Mouse (Mus musculus): ENCODE results near the gene Trib2.

Gene Trib2

DNA sequence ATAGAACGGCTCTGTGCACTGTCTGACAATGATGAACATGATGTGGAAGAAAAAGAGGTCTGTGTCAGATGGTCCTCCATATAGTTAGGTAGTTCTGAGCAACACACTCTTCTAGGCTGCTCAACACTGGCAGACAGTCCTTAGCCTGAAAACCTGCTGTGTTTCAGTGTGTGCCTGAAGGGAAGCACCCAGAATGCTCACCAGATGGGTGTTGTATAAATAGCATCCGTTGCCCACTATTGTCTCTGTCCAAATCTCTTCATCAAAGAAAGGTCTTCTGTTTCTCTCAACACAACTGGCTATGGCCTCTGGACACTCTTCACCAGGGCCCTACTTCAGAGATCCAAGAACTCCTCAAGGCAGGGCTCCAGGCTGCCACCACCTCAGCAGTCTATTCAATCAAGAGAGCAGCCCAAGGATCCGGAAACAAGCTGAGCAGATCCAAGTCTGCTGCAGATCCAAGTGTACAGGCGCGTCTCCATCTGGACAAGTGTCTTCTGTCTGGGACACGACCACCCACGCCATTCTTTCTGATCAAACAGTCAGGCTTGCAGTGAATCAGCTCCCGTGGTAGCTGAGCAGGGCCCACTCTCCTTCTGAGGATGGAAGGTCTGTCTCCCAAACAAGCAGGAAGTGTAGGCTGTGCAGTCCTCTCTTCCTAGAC lies 55.1 kb downstream of the Trib2 start:
- peak; percentile 6 to 17 for DNase-seq

DNA sequence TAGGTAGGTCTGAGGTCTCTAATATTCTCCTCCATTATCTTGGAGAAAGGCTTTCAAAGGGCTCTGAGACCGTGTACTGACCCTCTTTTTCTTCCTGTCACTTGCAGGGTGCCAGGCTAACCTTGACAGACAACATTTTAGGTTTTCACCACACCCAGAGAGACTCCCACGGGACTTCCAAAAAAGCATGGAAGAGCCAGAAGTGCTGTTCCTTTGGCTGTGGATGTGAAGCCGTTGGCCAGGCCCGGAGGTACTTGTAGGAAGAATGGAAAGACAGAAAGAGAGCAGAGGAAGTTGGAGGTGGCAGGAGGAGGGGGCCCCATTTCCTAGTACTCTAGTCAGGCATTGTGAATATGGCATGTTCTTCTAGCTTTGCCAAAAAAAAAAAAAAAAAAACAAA lies 56.0 kb downstream of the Trib2 start:
- no peak for DNase-seq

- DNase-seq = peak; percentile 35 to 41
Observed at GRCm38 (mm10) chr12:15758866-15759265, 57.9 kb downstream of the Trib2 start.

- no peak for DNase-seq
Observed at GRCm38 (mm10) chr12:15757351-15757750, 59.4 kb downstream of the Trib2 start.

GRCm38 (mm10) chr12:15755030-15755690 lies 61.6 kb downstream of the Trib2 start:
- DNase-seq = no peak

DNA sequence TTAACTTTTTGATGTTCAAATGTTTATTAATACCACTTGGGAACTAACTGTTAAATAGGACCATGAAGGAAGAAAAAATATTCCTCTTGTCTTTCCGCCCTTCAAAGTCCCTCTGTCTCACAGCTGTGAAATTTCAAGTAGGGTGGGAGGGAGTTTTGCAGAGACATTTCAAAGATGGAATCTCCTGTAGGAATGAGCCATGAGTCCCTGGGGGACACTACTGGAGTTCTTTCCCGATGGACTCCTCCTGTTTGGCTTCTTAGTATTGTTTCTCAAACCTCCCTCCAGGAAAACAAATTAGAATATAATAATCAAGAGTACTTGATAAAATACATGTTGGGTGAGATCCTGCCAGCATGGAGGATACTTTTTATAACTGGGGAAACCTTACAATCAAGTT lies 62.1 kb downstream of the Trib2 start:
- no peak for DNase-seq

GRCm38 (mm10) chr12:15749646-15750195 lies 67.0 kb downstream of the Trib2 start:
- no peak for DNase-seq

- DNase-seq = peak in 1 of 2 experiments; percentile 8
Observed at GRCm38 (mm10) chr12:15745752-15746151, 71.0 kb downstream of the Trib2 start.
